Mouse (Mus musculus) testis, adult 2 months (tissue): ENCODE data around the gene Smdt1. TPM values are rescaled to one million over a fixed set of nuclear protein-coding genes. Genes with fewer than 3 reads are reported as not detected.
"Not testable (repeated sequence)": the region's sequence is repeated elsewhere in the genome, so short reads cannot be mapped to it uniquely, and the experiment has no call there.

Source experiments
- H3K27ac ChIP-seq: fragments of 200-500 bp; 2 replicates; pipeline ENCODE4 v1.5.1; 2012; ENCODE audit warnings: low read depth, low read length; ENCODE audit not compliant: control insufficient read depth, insufficient read depth
- H3K27me3 ChIP-seq: fragments of 200-500 bp; 2 replicates; pipeline ENCODE4 v1.6.1; 2012; ENCODE audit warnings: mild to moderate bottlenecking, low read length, moderate library complexity; ENCODE audit not compliant: control insufficient read depth, insufficient read depth
- H3K36me3 ChIP-seq: fragments of 200-500 bp; 2 replicates; pipeline ENCODE4 v1.6.1; 2012; ENCODE audit warnings: mild to moderate bottlenecking, low read length; ENCODE audit not compliant: control insufficient read depth, insufficient read depth
- H3K4me1 ChIP-seq: fragments of 200-500 bp; 2 replicates; pipeline ENCODE4 v1.6.1; 2012; ENCODE audit warnings: low read length; ENCODE audit not compliant: control insufficient read depth, insufficient read depth
- H3K4me3 ChIP-seq: fragments of 200-500 bp; 2 replicates; pipeline ENCODE4 v1.5.1; 2012; ENCODE audit warnings: low read depth, mild to moderate bottlenecking, low read length, moderate library complexity, mixed read lengths; ENCODE audit not compliant: control insufficient read depth
- CTCF ChIP-seq: fragments of 200-500 bp; IDR thresholded peaks from 2 replicates; pipeline ENCODE4 v1.5.1; 2012; ENCODE audit warnings: low read depth, mild to moderate bottlenecking, inconsistent platforms, low read length, moderate library complexity; ENCODE audit not compliant: control insufficient read depth, insufficient read depth, insufficient replicate concordance
- POLR2A ChIP-seq: fragments of 200-500 bp; IDR thresholded peaks from 2 replicates; pipeline ENCODE4 v1.6.1; 2012; ENCODE audit warnings: low read depth, mild to moderate bottlenecking, inconsistent platforms, low read length, moderate library complexity; ENCODE audit not compliant: control insufficient read depth
- polyA plus RNA-seq: library from polyadenylated mRNA; depleted of rRNA; stranded (reverse); fragments of >200 nt; gene quantifications from 2 replicates; pipeline ENCODE4 v1.2.3, GENCODE M21; 2012

Smdt1 gene
- polyA plus RNA-seq, 1 experiment, result 129 TPM

DNA sequence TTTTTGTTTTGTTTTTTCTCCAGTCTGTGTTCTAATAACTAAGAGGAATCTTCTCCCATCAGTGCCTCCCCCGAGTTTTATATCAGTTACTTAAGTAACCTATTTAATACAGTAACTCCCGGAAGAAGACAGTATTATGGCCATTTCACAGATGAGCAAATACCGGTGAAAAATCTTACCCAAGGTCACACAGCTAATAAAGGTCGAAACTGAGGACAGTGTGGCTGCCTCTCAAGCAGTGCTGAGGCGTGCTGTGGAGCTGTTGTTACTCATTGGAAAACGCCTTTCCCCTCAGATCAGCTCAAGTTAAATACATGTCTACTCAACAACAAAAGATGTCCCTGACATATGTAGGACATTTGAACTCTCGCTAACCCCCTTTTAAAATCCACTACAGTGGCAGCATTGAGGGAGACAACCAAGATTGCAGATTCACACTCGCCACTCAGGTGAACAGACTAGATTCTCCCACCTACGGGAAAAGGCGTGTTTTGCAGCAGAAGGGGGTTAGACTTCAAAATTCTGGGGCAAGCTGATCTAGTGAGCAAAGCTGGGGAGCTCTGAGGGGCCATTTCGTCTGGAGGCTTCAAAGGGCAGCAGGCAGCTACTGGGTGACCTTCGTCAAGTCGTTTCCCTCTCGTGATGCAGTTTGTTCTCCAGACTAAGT is 14.5 kb downstream of the Smdt1 start:
- H3K36me3 ChIP-seq, result no peaks in the 10 kb centered on the region
- peak overlapping the region; percentile 96 for H3K27ac ChIP-seq
- TF ChIP-seq POLR2A (no peak), CTCF (no peak)
- peak overlapping the region; percentile 99 for H3K4me3 ChIP-seq
- peaks cover 6% of the 10 kb centered on the region for H3K4me1 ChIP-seq
- no peaks in the 10 kb centered on the region for H3K27me3 ChIP-seq

DNA sequence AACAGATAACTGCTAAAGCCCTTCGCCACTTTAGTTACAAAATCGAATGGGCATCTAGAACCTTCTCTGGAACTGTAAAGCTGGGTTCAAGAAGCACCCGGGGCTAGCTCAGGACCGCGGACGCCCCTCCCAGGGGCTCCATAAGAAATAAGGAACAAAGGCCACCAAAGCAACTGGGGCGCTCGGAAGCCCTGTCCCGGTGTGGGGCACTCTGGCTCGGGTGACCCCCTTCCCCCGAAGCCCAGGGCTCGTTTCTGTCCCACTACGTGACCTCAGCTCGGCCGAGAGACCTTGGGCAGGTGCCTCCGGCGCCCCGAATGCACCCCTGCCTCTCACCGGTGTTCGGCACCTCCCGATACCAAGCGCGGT is 15.0 kb downstream of the Smdt1 start:
- no peak for TF ChIP-seq POLR2A
- TF ChIP-seq CTCF, result no peak
- H3K27me3 ChIP-seq, result no peaks in the 10 kb centered on the region
- H3K4me3 ChIP-seq, result peak overlapping the region; percentile 99
- H3K4me1 ChIP-seq, result peaks cover 10% of the 10 kb centered on the region
- no peaks in the 10 kb centered on the region for H3K36me3 ChIP-seq
- H3K27ac ChIP-seq, result peak overlapping the region; percentile 96

DNA sequence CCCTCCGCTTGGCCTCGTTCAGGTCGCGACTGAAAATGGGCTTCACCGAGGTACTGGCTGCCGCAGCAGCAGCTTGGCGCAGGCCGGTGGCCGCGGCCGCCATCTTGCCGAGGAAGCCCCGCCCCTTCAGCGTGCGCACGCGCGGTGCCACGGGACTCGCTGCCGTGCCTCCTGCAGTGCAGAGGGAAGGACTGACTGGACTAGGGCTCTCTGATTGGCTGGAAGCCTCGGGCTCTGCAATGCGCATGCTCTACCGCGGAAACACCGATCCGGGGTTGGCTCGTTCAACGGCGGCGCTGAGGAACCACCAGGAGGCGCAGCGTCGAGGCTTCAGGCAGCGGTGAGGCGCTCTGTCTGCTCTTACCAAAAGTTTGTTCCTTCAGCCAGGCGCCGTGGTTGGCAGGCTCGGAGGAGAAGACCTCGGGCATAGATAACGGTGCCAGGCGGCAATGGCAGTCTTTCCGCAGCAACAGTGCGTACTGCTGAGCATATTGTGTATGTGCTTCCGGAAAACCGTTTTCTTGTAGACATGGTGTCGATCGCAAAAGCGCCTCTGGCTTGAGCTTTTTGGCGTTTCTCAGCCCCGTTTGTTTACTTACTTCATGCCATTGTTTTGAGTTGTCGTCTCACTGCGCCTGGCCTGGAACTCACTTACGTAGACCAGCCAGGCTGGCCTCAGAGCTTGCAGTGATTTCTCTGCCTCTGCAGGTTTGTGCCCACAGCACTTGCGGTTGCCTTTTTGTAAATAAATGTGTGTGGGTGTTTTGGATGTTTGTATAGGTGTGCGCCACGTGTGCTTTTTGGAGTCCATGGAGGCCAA is 15.6 kb downstream of the Smdt1 start, which contains the start of gene Ndufa6:
Gene Ndufa6 (minus strand): TSS at position 197 of the 820 bp plus-strand sequence.
- Histone ChIP-seq H3K4me1 (peaks cover 11% of the 10 kb centered on the region), H3K27ac (peak within 1 kb of the TSS; percentile 99), H3K27me3 (no peaks in the 10 kb centered on the region), H3K4me3 (peak within 1 kb of the TSS; percentile 99), H3K36me3 (no peaks in the 10 kb centered on the region)
- TF ChIP-seq CTCF (peak; percentile 78), POLR2A (peak; percentile 98)

DNA sequence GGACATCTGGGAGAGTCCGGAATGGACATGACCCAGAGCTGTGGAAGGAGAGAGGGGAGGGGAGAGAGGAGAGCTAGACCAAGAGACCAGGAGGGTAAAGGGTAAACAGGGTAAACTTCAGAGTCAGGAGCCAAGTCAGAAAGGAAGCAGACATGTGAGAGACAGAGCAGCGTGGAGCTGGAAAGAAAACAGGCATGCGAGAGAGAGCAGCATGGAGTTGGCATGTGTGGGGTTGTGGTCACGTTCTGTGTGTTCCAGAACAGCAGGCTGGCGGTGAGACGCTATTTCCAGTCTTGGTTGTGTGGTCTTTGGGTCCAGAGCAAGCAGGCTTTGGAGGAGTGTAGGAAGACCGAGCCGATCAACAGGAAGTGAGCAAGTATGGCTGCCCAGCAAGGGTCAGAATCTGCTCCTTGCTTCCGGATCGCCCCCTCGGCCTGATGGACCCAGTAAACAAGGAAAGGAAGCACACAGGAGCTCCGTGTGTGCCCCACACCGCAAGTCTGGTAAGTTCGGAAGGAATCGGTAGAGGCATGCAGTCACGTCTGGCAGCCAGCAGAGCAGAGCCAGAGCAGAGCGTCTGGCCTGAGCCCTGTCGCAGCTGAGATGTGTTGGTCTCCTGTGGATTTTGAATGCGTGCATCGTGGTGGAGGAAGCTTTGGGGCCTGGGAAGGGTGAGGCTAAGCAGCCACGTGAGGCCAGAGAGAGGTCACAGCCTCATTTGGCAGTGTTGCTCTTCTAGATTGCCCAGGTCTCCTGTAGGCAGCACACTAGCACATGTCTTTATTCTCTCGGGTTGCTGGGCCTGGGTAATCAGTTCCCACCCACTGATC is 19.9 kb downstream of the Smdt1 start:
- H3K27ac ChIP-seq, result no peak overlapping the region; the same call in 1 of the 2 replicates
- peak overlapping the region; percentile 7; the same call in 1 of the 2 replicates for H3K4me3 ChIP-seq
- H3K36me3 ChIP-seq, result no peaks in the 10 kb centered on the region
- H3K27me3 ChIP-seq, result no peaks in the 10 kb centered on the region
- TF ChIP-seq POLR2A (no peak), CTCF (no peak)
- H3K4me1 ChIP-seq, result peaks cover 11% of the 10 kb centered on the region

DNA sequence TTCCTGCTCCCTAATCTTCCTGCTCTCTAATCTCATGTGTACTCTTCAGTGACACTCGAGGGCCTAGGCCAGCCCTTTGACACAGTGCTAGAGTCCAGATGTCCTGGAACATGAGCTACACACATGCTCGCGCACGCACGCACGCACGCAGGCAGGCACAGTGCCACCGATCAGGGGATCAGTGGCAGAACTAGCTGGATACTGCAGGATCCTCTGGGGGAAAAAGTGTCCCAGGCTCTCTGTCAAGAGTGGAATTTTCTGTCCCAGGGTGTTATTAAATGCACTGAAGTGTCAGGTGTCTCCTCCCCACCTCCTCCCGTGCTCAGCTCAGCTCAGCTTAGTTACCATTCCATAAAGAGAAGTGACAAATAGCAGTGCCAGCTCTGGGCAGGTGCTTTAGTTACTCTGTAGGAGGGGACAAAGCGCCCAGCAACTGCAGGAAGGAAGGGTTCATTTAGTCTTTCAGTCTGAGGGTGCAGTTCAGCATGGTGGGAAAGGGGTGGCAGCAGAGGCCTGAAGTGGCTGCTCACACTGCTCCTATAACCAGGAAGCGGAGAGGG is 22.8 kb downstream of the Smdt1 start:
- Histone ChIP-seq H3K36me3 (no peaks in the 10 kb centered on the region), H3K4me3 (no peak overlapping the region), H3K4me1 (peaks cover 6% of the 10 kb centered on the region), H3K27me3 (no peaks in the 10 kb centered on the region), H3K27ac (no peak overlapping the region)
- TF ChIP-seq POLR2A (no peak), CTCF (0 out of 2 replicates have a peak, but pooled peaks have one; percentile 40)

DNA sequence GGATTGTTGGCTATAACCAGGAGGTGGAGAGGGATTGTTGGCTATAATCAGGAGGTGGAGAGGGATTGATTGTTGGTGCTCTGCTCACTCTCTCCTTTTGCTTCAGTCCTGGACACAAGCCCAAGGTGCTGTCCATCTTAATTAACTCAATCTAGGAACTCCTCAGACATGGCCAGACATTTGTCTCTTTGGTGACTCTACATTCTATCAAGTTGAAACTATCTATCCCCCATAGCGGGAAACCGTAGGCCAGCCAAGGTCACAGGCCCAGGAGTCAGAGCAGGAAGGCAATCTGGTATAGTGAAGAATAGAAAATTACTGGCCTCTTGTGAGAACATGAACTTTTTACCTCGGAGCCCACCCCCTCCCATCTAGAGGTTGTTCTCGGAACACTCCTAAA is 23.5 kb downstream of the Smdt1 start:
- Histone ChIP-seq H3K4me3 (no peak overlapping the region), H3K27ac (0 out of 2 replicates have a peak overlapping the region, but pooled peaks have one; percentile 29)
- TF ChIP-seq POLR2A, result no peak
- TF ChIP-seq CTCF, result no peak

DNA sequence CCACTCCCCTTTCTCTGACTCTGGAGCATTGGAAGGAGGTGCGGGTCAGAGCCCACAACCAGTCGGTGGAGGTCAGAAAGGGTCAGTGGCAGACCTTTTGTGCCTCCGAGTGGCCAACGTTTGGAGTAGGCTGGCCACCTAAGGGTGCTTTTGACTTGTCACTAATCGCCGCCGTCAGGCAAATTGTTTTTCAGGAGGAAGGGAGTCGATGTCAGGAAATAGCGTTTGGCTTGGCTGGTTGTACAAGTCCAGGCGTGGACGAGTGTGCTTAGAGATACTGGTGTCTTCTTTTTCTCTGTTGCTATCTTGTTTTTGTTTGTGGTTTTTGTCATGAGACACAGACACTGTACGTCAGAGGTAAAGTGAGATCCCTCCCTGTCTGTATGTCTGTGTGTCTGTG is 25.0 kb downstream of the Smdt1 start:
- H3K4me1 ChIP-seq, H3K27ac ChIP-seq, H3K27me3 ChIP-seq, H3K4me3 ChIP-seq, H3K36me3 ChIP-seq: not testable (repeated sequence)

More for the DNA sequence above, 23.5 kb downstream of the Smdt1 start:
- no peaks in the 10 kb centered on the region for H3K27me3 ChIP-seq
- peaks cover 6% of the 10 kb centered on the region for H3K4me1 ChIP-seq
- H3K36me3 ChIP-seq, result no peaks in the 10 kb centered on the region

DNA sequence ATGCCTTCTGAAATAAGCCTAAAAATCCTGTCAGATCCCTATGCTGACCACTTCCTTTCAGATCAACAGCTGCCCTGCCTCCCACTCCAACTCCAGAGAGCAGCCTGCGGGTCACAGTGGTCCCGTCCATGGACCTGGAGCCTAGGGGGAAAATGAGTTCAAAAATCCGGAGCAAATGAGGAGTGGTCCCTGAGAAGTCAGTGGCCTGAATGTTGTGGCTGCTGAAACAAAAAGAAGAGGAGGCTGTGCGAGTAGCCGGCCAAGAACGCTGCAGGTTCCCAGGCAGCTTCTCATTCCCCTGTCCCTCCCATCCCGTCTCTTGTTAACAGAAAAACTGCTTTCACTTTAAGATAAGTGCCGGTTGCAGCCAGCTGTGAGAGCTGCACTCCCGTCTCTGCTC is 25.8 kb downstream of the Smdt1 start:
- not testable (repeated sequence) for H3K4me1 ChIP-seq, H3K27ac ChIP-seq, H3K4me3 ChIP-seq, H3K36me3 ChIP-seq, H3K27me3 ChIP-seq
